Mouse (Mus musculus): ENCODE data around the gene Asb17.

- TF ChIP-seq POLR2A (IDR thresholded peaks at IDR 0.05; ENCODE audit: borderline replicate concordance, extremely low read depth, low read depth, low read length) (no peak), CTCF (IDR thresholded peaks at IDR 0.05; ENCODE audit: insufficient read depth, low read length) (no peak)
Observed at GRCm38 (mm10) chr3:153863816-153864215, 19.8 kb downstream of the Asb17 start.

Data from lung, adult 2 months (tissue).